Mouse (Mus musculus) mesoderm, embryonic 11.5 days (tissue): ENCODE measurements around the gene Taf5l.
"Not testable (repeated sequence)": the region's sequence is repeated elsewhere in the genome, so short reads cannot be mapped to it uniquely, and the experiment has no call there.

Experiments
- DNase-seq: peaks from one replicate; pipeline ENCODE4 v3.0.0-alpha.2; 2012; ENCODE audit warnings: low read depth, low spot score

The Taf5l gene

DNA sequence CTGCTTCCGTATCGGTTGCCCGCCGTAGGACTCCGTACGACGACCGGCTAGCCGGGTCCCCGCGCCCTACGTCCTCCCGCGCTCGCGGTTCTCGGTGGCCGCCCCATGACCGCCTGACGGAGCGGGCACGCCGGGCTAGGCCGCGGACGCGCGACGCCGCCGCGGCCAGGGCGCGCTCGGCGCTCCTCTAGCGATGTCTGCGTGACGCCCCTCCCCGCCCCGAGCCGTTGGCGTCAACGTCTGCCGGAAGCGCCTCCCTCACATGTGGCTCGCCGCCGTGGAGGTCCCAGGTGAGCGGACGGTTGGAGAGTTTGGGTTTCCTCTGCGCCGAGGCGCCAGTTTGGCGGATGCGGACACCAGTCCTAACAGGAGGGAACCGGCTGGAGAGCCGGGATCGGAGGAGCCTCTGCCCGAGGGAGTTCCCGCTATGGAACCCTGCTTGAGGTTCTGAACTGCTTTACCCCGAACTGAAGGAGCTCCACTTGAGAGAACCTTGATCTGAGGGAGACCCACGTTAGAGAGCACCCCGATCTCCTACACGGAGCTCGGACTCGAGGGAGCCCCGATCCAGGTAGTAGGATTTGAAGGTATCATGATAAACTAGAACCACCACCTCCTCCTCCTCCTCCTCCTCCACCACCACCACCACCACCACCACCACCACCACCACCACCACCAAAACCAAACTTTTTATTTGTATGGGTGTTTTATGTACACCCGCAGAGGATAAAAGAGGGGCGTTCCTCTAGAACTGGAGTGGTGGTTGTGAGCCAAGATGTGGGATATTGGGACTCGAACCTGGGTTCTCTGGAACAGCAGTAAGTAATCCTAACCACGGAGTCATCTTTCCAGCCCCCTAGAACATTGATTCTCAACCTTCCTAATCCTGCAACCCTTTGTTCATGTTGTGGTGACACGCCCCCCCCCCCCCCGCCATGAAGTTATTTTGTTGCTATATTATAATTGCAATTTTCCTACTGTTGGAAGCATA, at the start of gene Taf5l, which contains the start of gene Urb2:
TSS of gene Taf5l (minus strand) at position 161 of the 991 bp plus-strand sequence.
TSS of gene Urb2 (plus strand) at position 272 of the 991 bp plus-strand sequence.
- DNase-seq, result peak; percentile 93

DNA sequence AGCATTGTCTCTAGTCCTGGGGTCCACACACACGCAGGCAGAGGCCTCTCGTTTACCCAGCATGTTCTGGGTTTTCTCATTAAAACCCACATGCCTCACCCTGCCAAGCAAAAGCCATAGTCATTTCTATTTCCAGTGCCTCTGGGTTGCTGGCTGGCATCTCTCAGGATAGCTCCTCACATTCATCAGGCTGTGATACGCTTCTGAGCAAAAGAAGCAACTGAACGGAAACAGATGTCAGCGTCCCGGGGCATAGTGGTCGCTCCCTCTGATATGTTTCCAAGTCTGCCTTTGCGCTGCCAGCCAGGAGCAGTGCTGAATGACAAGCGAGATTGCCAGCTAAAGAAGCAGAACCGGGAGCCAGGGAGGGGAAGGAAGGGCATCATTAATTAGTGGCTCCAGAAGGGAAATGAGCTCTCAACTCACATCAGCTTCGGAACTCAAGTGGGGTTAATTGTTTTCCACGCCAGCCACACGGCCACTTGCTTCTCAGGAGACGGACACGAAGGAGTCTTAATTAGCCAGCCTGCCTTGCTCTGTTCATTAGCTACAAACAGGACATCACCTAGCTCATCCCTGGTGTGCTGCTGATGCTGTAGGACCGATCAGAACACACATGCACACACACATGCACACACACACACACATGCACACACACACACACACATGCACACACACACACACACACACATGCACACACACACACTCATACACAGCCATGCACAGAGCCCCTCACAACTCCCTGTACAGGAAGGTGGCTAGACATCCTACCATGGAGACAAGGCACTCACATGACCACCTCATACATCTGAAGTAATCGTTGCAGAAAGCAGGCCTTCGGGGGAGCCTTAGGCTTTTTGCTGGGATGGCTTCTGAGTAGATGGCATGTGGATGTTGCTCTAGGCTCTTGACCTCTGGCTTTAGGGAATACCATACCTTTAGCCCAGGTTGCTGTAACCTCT, 49.4 kb upstream of the Taf5l start:
- peak; percentile 66 for DNase-seq

DNA sequence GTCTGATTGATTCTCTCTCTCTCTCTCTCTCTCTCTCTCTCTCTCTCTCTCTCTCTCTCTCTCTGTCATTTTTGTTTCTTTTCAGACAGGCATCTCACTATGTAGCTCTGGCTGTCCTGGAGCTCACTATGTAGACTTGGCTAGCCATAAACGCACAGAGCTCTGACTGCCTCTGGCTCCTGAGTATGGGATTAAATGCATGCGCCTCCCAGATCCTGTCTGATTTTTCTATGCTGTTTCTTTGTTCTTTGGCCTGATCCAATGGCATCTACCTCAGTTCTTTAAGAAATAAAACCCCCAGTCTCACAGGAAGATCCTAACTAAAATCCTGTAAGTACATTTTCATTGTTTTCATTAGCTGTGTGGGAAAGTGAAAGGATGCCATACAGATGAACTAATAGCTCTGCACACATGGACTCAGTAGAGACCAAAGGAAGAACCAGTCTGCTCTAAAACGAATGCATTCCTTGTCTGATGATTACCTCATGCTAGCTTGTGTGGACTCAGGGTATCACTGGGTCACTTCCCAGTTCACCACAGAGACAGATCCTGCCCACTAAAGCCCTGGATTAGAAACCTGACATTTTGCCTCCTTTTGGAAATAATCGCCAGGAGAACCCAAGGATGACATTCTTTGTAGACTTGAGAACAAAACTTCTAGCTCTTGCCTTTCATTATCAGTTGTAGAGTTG, 46.0 kb upstream of the Taf5l start:
- no peak for DNase-seq

DNA sequence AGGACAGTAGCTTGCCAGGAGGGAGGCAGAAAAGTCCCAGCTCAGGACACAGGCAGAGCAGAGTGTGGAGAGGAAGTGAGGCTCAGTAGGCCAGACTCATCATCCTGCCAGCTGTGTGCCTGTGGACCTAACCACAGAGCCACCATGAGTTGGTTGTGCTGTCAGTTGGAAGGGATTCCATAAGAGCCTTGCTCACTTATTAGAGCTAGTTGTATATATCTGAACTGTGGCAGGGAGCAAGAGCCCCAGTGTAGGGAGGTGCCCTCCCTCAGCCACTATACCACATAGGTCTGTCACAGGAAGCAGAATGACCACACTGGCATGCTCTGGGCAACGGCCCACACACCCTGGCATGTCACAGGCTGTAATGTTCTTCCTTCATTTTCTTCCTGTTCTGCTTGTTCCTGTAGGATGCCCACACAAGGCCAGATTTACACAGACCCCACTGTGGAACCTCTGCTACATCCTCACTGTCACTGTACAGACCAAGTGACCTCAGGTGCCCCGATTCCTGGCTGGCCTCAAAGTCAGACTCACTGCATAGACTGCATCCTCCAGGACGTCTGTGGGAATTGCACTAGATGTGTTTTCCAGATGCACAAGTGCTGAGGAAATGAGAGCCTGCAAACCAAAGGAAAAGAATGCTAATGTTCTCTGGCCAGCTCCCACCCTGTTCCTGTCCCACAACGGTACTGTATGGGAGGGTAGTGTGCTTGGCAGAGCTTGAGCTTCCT, 45.3 kb upstream of the Taf5l start:
- DNase-seq, result peak; percentile 40

DNA sequence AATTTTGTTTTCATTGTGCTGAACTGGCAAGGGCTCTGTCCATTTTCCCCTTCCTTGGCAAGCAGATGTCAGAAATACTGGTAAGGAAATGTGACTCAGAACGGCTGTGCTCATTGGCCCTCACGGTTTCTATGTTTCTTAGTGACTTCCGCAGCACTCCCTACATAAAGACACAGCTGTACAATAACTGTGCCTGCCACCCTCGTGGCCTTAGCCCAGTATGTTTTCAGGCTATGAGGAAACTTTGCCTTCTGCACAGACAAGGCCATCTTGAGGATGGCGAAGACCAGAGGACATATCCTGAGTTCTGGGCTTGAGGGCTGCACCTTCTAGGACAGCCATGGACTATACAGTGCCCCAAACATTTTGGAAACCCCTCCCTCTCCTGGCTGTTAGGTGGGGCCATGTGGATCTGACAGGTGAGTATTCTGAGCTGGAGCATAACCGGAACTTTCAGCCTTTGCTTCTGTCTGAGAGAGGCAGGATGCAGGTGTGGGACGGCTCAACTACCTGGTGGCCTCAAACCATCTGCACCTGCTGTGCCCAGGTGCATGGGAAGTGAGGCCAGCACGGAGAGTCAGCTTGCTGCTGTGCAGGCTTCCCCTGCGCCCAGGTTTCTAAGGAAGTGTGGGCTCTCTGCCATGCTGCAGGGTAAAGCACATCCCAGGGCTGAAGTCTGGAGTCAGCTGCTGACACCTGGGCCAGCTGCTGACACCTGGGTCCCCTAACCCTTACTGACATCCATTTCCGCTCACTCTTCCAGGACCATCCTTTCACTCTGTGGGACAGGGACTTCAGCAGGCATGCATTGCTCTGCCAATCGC, 35.8 kb upstream of the Taf5l start:
- no peak for DNase-seq

DNA sequence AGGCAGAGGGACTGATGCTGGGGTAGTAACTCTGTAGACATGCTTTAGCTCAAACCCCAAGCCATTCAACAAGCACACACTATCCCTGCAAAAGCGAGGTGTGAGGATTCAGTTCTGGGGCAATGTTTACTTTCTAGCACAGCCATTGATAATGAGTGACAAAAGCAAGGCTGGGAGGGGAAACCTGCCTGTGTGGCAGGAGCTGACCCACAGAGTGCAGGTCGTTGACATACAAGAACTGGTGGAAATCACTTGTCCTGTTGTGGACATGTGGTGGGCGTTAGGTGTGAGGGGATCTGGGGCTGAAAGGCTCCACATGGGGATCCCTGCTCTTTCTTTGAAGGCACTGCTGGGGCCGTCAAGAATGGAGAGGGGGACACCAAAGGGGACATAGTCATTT, 31.4 kb upstream of the Taf5l start:
- no peak for DNase-seq

DNA sequence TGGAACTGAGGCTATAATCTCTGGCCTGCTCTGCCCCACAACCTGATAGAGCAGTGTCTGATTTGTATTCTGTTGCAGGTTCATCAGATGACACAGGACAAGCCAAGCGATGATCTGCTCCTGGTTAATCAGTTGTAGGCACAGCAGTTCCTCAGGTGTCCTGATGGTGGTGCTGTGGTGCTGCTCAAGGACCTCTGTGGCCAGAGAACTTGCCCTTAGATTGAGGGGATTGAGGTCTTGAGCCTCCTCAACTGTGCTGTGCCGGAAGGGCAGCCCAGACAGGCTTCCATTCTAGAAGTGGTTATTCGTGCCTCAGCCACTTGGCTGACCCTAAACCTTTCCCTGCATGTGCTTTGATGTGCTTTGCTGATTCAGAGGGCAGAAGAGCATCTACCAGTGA, 30.9 kb upstream of the Taf5l start:
- peak; percentile 76 for DNase-seq

DNA sequence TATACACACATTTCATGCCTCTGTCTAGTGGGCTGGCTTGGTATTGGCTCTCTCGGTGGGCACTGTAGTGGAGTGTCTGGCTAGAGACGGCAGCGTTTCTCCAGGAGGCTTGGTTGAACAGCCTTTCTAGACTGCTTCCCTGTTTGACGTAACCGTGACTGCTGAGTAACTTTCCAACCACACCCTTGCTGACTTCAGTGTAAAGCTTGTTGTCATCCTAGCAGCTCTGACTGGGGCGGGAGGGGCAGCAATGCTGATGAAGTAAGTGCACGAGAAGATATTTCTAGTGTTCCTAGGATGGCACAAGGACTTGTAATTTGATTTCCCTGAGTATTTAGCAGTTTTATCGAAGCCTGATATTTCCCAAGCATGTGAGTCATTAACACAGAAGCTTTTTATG, 24.7 kb upstream of the Taf5l start:
- no peak for DNase-seq

DNA sequence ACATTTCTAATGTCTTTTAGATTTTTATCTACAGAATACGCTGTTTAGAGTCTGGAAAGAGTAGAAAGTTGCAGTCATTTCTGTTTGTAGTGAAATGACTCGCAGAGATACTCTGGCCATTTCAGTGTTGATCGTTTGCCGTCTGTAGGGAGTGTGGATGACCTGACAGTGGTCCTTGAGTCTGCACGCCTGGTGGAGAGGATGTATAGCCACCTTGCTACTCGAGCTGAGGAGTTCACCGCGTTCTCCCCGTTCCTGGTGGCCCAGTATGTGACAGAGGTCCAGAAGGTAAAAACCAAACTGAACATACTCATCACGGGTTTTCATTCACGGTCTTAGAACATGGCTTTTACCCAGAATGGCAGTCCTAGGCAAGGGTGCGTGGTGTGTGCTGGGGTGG, 23.7 kb upstream of the Taf5l start:
- DNase-seq, result no peak

DNA sequence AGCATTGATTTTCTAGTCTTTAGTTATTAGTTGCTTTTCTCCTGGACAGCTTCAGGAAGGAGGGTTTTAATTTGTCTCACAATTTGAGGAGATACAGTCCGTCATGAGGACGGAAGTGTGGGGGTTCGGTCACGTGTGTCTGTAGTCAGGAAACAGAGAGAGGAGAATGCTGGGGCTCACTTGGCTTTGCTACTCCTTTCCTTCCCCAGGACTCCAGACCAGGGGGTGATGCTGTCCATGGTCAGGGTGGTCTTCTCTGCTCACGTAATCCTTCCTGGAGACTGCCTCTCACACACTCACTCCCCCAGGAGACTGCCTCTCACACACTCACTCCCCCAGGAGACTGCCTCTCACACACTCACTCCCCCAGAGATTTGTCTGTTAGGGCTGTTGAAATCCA, 23.2 kb upstream of the Taf5l start:
- no peak for DNase-seq

DNA sequence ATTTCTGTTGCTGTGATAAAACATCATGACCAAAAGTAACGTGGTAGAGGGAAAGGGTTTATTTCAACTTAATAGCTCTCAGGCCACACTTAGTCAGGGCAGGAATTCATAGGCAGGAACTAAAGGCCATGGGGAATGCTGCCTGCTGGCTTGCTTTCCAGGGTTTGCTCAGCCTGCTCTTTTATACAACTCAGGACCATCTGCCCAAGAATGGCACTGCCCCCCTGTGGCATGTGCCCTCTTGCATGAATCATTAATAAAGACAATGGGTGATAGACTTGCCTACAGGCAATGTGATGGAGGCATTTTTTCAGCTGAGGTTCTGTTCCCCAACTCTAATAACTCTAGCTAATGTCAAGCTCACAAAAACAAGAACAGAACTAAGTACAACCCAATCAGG, 21.0 kb upstream of the Taf5l start:
- no peak for DNase-seq

DNA sequence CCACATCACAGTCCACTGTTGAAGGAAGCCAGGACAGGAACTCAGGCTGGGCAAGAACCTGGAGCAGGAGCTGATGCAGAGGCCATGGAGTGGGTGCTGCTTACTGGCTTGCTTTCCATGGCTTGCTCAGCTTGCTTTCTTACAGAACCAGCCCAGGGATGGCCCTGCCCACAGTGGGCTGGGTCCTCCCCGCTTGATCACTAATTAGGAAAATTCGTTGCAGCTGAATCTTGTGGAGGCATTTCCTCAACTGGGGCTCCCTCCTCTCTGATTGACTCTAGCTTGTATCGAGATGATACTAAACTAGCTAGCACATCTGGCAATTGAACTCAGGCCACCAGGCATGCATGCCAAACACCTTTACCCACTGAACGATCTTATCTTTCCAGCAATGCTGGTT, 18.2 kb upstream of the Taf5l start:
- no peak for DNase-seq

DNA sequence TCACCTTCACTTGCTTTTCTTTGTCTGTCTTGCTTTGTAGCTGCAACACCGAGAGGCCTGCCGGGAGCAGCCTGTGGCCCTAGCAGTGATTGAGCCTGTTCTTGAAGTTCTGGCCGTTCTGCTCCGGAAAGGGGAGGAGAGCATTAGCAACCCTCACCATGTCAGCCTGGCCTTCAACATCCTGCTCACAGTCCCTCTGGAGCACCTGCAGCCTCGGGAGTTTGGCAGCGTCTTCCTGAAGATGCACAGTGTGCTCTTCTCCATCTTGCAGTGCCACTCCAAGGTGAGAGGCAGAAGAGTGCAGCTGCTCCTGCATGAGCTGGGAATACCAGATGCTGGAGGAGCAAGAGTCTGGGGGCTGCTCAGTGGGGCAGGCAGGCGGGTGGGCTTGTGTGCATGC, 16.9 kb upstream of the Taf5l start:
- DNase-seq, result no peak

DNA sequence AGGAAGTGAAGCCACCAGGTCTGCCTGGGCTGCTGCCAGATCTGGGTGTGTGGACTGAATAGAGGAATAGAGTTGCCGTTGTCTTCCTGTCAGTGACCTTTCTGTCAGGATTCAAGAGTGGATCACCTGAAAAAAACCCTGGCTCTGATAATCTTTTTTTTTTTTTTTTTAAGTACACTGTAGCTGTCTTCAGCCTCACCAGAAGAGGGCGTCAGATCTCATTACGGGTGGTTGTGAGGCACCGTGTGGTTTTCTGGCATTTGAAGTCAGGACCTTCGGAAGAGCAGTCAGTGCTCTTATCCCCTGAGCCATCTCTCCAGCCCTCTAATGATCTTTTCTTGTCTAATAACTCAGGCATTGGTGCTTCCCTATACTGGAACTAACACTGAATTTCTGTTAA, 12.2 kb upstream of the Taf5l start:
- DNase-seq, result no peak

DNA sequence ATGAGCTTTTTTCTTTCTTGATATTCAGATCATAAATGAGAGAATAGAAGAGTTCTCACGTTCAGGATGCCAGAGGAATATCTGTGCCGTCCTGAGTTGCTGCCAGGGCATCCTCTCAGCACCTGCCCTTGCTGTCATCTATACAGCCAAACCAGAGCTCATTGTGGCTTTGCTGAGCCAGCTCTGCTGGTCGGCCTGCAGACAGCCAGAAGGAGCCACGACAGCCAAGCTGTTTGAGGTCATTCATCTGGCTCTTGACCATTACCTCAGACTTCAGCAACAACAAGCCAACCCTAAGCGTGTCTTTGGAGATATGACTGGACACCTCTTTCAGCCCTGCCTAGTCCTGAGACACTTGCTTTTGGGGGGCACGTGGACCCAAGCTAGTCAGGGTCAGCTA, 6.6 kb upstream of the Taf5l start:
- no peak for DNase-seq

DNA sequence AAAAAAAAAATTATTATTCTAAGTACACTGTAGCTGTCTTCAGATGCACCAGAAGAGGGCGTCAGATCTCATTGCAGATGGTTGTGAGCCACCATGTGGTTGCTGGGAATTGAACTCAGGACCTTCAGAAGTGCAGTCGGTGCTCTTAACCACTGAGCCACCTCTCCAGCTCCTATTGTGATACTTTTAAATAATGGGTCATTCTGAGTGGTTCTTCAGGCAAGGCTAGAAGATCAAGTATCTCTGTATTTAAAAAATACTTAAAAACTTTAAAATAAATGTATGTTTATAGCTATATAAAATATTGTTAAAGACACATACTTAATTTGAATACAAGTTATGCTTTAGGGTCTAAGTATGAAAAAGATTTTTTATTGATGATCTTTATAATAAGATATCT, 5.1 kb upstream of the Taf5l start:
- DNase-seq, result not testable (repeated sequence)

DNA sequence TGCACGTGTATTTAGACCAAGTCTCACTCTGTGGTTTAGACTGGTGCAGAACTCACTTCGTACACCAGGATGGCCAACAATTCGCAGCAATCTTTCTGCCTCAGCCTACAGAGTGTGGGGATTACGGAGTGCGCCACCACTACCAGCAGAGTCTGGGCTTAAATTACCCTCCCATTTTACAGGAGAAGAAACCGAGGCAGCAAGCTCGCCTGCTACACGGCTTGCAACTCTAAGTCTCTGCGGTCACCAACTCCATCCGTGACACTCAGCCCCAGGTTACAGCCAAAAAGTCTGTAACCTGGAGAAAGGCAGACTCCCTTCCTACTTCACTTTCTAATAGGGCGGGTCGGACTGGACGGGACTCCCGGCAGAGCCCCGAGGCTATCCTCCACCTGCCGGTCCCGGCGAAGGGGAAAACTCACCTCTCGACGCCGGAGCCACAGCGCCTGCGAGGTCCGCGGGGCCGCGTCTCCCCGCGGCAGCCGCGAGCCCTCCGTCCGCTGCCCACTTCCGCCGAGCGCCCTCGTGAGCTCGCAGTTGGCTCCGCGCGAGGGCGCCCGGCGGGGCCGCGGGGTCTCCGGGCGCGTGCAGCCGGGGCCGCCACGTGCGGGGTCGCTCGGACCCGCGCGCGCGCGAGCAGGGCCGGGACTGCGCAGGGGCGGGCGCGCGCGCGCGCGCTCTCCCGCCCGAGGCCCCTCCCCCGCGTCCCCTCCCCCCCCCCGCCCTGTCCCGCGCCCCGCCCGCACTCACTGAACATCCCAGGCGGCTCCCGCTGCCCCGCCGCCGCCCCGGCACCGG, 559 bp downstream of the Taf5l start:
- peak; percentile 86 for DNase-seq

DNA sequence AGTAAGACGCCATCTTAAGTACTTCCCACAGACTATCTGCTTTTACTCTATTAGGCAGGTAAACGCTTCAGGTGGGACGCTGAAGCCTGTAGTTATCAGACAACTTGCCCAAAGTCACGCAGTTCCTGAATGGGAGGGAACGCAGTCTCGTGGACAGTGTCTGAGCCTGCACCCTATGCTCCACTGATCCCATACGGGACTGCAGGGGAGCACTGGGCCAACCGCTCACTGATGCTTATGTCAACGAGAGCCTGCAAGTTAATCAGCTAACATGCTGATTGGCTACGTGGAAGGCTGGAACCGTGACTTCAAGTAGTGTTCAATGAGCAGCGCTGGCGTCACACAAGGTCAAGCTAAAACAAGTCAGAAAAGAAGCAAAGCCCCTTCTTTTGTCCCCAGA, 1.4 kb downstream of the Taf5l start:
- peak; percentile 14 for DNase-seq

DNA sequence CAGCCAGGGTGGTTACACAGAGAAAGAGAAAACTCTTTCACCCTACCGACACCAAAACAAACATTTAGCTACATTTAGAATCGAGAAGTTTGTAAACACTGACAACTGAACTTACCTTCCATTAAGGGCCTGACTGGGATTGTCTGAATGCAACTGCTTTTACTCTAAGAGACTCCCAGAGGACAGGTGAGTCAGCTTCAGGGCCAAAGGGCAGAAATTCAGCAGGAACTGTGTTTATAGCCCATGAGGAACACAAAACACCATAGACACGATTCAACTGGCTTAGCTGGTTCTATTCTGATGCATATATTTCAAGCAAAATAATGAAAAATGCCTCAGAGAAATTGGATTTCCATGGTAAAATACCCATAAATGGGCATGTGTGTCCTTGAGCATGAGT, 6.4 kb downstream of the Taf5l start:
- no peak for DNase-seq
